Mouse (Mus musculus): ENCODE measurements around the gene Tle4. TPM values are rescaled to one million over a fixed set of nuclear protein-coding genes. Genes with fewer than 3 reads are reported as not detected.

Gene Tle4
- polyA plus RNA-seq, 1 experiment: 10.4 TPM

- no peaks in the 10 kb centered on the region for H3K4me1 ChIP-seq (ENCODE audit: control insufficient read depth, insufficient read depth, low read length)
- no peaks in the 10 kb centered on the region for H3K36me3 ChIP-seq (ENCODE audit: control insufficient read depth, insufficient read depth, low read length)
- 71% methylated on average over 3 of the region's 3 CpGs for WGBS
- H3K27ac ChIP-seq (ENCODE audit: insufficient read depth, low read depth, low read length): no peak overlapping the region
- no peak for DNase-seq
- H3K27me3 ChIP-seq (replicated peaks; ENCODE audit: control insufficient read depth, insufficient read depth, low read length): no peaks in the 10 kb centered on the region
- H3K4me3 ChIP-seq (ENCODE audit: insufficient read depth, low read depth, low read length): no peak overlapping the region
- no peak for TF ChIP-seq POLR2A (IDR thresholded peaks at IDR 0.05; ENCODE audit: low read depth, low read length)
- no peak for TF ChIP-seq CTCF (conservative IDR thresholded peaks at IDR 0.05; ENCODE audit: insufficient read depth, insufficient read length, low read depth, low read length)
Measured at GRCm38 (mm10) chr19:14485176-14485575, 112.7 kb downstream of the Tle4 start.

GRCm38 (mm10) chr19:14482562-14483138 is 115.2 kb downstream of the Tle4 start:
- Histone ChIP-seq H3K4me3 (ENCODE audit: insufficient read depth, low read depth, low read length) (no peak overlapping the region), H3K27me3 (replicated peaks; ENCODE audit: control insufficient read depth, insufficient read depth, low read length) (no peaks in the 10 kb centered on the region), H3K36me3 (ENCODE audit: control insufficient read depth, insufficient read depth, low read length) (no peaks in the 10 kb centered on the region), H3K4me1 (ENCODE audit: control insufficient read depth, insufficient read depth, low read length) (no peaks in the 10 kb centered on the region), H3K27ac (ENCODE audit: insufficient read depth, low read depth, low read length) (no peak overlapping the region)
- WGBS: 86% methylated on average over 5 of the region's 5 CpGs
- no peak for TF ChIP-seq POLR2A (IDR thresholded peaks at IDR 0.05; ENCODE audit: low read depth, low read length)
- DNase-seq: no peak

GRCm38 (mm10) chr19:14481796-14482561 is 115.9 kb downstream of the Tle4 start:
- no peak for DNase-seq
- 54% methylated on average over 5 of the region's 5 CpGs for WGBS
- H3K27me3 ChIP-seq (replicated peaks; ENCODE audit: control insufficient read depth, insufficient read depth, low read length): no peaks in the 10 kb centered on the region
- no peak overlapping the region for H3K4me3 ChIP-seq (ENCODE audit: insufficient read depth, low read depth, low read length)
- no peaks in the 10 kb centered on the region for H3K36me3 ChIP-seq (ENCODE audit: control insufficient read depth, insufficient read depth, low read length)
- H3K4me1 ChIP-seq (ENCODE audit: control insufficient read depth, insufficient read depth, low read length): no peaks in the 10 kb centered on the region
- TF ChIP-seq POLR2A (IDR thresholded peaks at IDR 0.05; ENCODE audit: low read depth, low read length): no peak
- TF ChIP-seq CTCF (conservative IDR thresholded peaks at IDR 0.05; ENCODE audit: insufficient read depth, insufficient read length, low read depth, low read length): no peak
- H3K27ac ChIP-seq (ENCODE audit: insufficient read depth, low read depth, low read length): no peak overlapping the region

GRCm38 (mm10) chr19:14479711-14480110 is 118.1 kb downstream of the Tle4 start:
- no peak for TF ChIP-seq POLR2A (IDR thresholded peaks at IDR 0.05; ENCODE audit: low read depth, low read length)
- TF ChIP-seq CTCF (conservative IDR thresholded peaks at IDR 0.05; ENCODE audit: insufficient read depth, insufficient read length, low read depth, low read length): no peak
- Histone ChIP-seq H3K4me1 (ENCODE audit: control insufficient read depth, insufficient read depth, low read length) (no peaks in the 10 kb centered on the region), H3K27ac (ENCODE audit: insufficient read depth, low read depth, low read length) (no peak overlapping the region), H3K4me3 (ENCODE audit: insufficient read depth, low read depth, low read length) (no peak overlapping the region), H3K27me3 (replicated peaks; ENCODE audit: control insufficient read depth, insufficient read depth, low read length) (no peaks in the 10 kb centered on the region), H3K36me3 (ENCODE audit: control insufficient read depth, insufficient read depth, low read length) (no peaks in the 10 kb centered on the region)
- no peak for DNase-seq

GRCm38 (mm10) chr19:14469325-14469724 is 128.5 kb downstream of the Tle4 start:
- WGBS: 93% methylated on average over 8 of the region's 8 CpGs
- Histone ChIP-seq H3K27me3 (replicated peaks; ENCODE audit: control insufficient read depth, insufficient read depth, low read length) (no peaks in the 10 kb centered on the region), H3K27ac (ENCODE audit: insufficient read depth, low read depth, low read length) (no peak overlapping the region), H3K36me3 (ENCODE audit: control insufficient read depth, insufficient read depth, low read length) (no peaks in the 10 kb centered on the region), H3K4me1 (ENCODE audit: control insufficient read depth, insufficient read depth, low read length) (no peaks in the 10 kb centered on the region), H3K4me3 (ENCODE audit: insufficient read depth, low read depth, low read length) (no peak overlapping the region)
- DNase-seq: no peak
- no peak for TF ChIP-seq CTCF (conservative IDR thresholded peaks at IDR 0.05; ENCODE audit: insufficient read depth, insufficient read length, low read depth, low read length)
- no peak for TF ChIP-seq POLR2A (IDR thresholded peaks at IDR 0.05; ENCODE audit: low read depth, low read length)

- TF ChIP-seq POLR2A (IDR thresholded peaks at IDR 0.05; ENCODE audit: low read depth, low read length): no peak
- TF ChIP-seq CTCF (conservative IDR thresholded peaks at IDR 0.05; ENCODE audit: insufficient read depth, insufficient read length, low read depth, low read length): no peak
- Histone ChIP-seq H3K27ac (ENCODE audit: insufficient read depth, low read depth, low read length) (no peak overlapping the region), H3K36me3 (ENCODE audit: control insufficient read depth, insufficient read depth, low read length) (no peaks in the 10 kb centered on the region), H3K27me3 (replicated peaks; ENCODE audit: control insufficient read depth, insufficient read depth, low read length) (no peaks in the 10 kb centered on the region), H3K4me1 (ENCODE audit: control insufficient read depth, insufficient read depth, low read length) (no peaks in the 10 kb centered on the region), H3K4me3 (ENCODE audit: insufficient read depth, low read depth, low read length) (no peak overlapping the region)
- WGBS: 95% methylated on average over 2 of the region's 2 CpGs
- DNase-seq: no peak
Measured at GRCm38 (mm10) chr19:14468733-14469132, 129.1 kb downstream of the Tle4 start.

- 89% methylated on average over 8 of the region's 8 CpGs for WGBS
- H3K4me3 ChIP-seq (ENCODE audit: insufficient read depth, low read depth, low read length): no peak overlapping the region
- H3K27me3 ChIP-seq (replicated peaks; ENCODE audit: control insufficient read depth, insufficient read depth, low read length): no peaks in the 10 kb centered on the region
- DNase-seq: no peak
- TF ChIP-seq POLR2A (IDR thresholded peaks at IDR 0.05; ENCODE audit: low read depth, low read length) (no peak), CTCF (conservative IDR thresholded peaks at IDR 0.05; ENCODE audit: insufficient read depth, insufficient read length, low read depth, low read length) (no peak)
- no peaks in the 10 kb centered on the region; the same call in none of the 2 replicates for H3K36me3 ChIP-seq (ENCODE audit: control insufficient read depth, insufficient read depth, low read length)
- no peak overlapping the region for H3K27ac ChIP-seq (ENCODE audit: insufficient read depth, low read depth, low read length)
- no peaks in the 10 kb centered on the region for H3K4me1 ChIP-seq (ENCODE audit: control insufficient read depth, insufficient read depth, low read length)
Measured at GRCm38 (mm10) chr19:14466020-14466419, 131.8 kb downstream of the Tle4 start.

Measured in kidney, adult 2 months (tissue).